Mouse (Mus musculus): ENCODE measurements at regions not wholly inside any gene's neighbourhood (a gene's known extent, or its start where the extent isn't known, plus 50 kb on each side); places are given as distances from the start of the nearest gene placed in this dataset.

DNA sequence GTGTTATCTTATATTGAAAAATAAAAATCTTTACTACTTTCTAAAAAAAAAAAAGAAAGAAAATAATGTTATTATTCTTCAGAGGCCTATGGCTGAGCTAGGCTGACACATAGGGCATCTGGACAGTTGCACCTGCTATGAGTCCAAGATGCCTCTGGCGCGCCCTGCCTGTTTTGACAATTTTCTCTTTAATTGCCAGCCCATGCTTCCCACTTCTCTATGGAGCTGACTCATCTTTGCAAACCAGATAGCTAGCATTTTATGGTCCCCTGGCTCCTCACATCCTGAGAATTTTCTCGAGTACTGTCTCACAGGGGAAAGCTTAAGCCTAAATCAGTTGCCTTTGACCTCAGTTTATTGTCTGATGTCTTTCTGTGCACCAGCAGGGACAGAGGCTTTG is 232.2 kb downstream of the Utp18 start:
- TF ChIP-seq HCFC1 (IDR thresholded peaks at IDR 0.05; ENCODE audit: borderline replicate concordance, insufficient read depth, low read length) = no peak
- TF ChIP-seq ZNF384 (IDR thresholded peaks at IDR 0.05; ENCODE audit: low read depth, low read length) = no peak
- TF ChIP-seq MAFK (IDR thresholded peaks at IDR 0.05; ENCODE audit: insufficient read depth, low read depth, low read length) = no peak

Measured in ES-E14 (cell line).